Mouse (Mus musculus) heart, adult 2 months (tissue): Measurements from ENCODE around the gene Scnn1a. TPM values are rescaled to one million over a fixed set of nuclear protein-coding genes. Genes with fewer than 3 reads are reported as not detected.

Source experiments
- DNase-seq, 2 experiments: peaks; one replicate each; pipeline ENCODE4 v3.0.0; 2021
- H3K27ac ChIP-seq: fragments of 200-600 bp; 2 replicates; pipeline ENCODE4 v1.8.1; 2022
- H3K27me3 ChIP-seq: fragments of 200-500 bp; 2 replicates; pipeline ENCODE4 v1.6.1; 2012; ENCODE audit warnings: mild to moderate bottlenecking, low read length, inconsistent platforms, mixed read lengths; ENCODE audit not compliant: control insufficient read depth, insufficient read depth
- H3K36me3 ChIP-seq: fragments of 200-500 bp; 2 replicates; pipeline ENCODE4 v1.6.1; 2012; ENCODE audit warnings: low read length, inconsistent platforms; ENCODE audit not compliant: control insufficient read depth, insufficient read depth
- H3K4me1 ChIP-seq: fragments of 200-500 bp; 2 replicates; pipeline ENCODE4 v1.6.1; 2011; ENCODE audit warnings: low read length; ENCODE audit not compliant: control insufficient read depth, insufficient read depth
- H3K4me3 ChIP-seq: fragments of 200-600 bp; 2 replicates; pipeline ENCODE4 v1.8.1; 2022
- H3K79me2 ChIP-seq: fragments of 200-500 bp; replicated peaks from 2 replicates; pipeline ENCODE4 v1.6.1; 2012; ENCODE audit warnings: mild to moderate bottlenecking, inconsistent platforms, low read length, moderate library complexity, mixed read lengths; ENCODE audit not compliant: control insufficient read depth, insufficient read depth
- H3K9ac ChIP-seq: fragments of 200-500 bp; 2 replicates; pipeline ENCODE4 v1.6.1; 2012; ENCODE audit warnings: low read depth, mild to moderate bottlenecking, control low read depth, inconsistent platforms, low read length, mixed read lengths
- CTCF ChIP-seq: fragments of 200-600 bp; IDR thresholded peaks from 2 replicates; pipeline ENCODE4 v1.8.1; 2022; ENCODE audit warnings: antibody characterized with exemption, mild to moderate bottlenecking, moderate library complexity
- EP300 ChIP-seq: fragments of 200-500 bp; IDR thresholded peaks from 2 replicates; pipeline ENCODE4 v1.6.1; 2011; ENCODE audit warnings: low read depth, low read length, control low read depth; ENCODE audit not compliant: insufficient read depth
- POLR2A ChIP-seq: fragments of 200-500 bp; IDR thresholded peaks from 2 replicates; pipeline ENCODE4 v1.6.1; 2011; ENCODE audit warnings: mild to moderate bottlenecking, low read depth, low read length, control low read depth; ENCODE audit not compliant: insufficient read depth
- WGBS: fragments of 180-500 bp; shearing (Covaris S2); methylation state at CpG from one replicate; pipeline ENCODE4 v1.1.7; 2018; 5-methylcytosine and 5-hydroxymethylcytosine counted together
- intact Hi-C: fragments of 180-260 bp; cut with DNase I; formaldehyde crosslinking; loops from one replicate; pipeline ENCODE4 v1.15.1; 2025
- polyA plus RNA-seq: library from polyadenylated mRNA; depleted of rRNA; stranded (reverse); fragments of >200 nt; gene quantifications from 2 replicates; pipeline ENCODE4 v1.2.3, GENCODE M21; 2012; rRNA removed
- total RNA-seq, 2 experiments: library from RNA; stranded (reverse); gene quantifications; 2 replicates each; pipeline ENCODE4 v1.2.3; 2021

Scnn1a gene
- total and polyA plus RNA-seq, 3 experiments: 0.37 to 3.1 (median 0.75) TPM

DNA sequence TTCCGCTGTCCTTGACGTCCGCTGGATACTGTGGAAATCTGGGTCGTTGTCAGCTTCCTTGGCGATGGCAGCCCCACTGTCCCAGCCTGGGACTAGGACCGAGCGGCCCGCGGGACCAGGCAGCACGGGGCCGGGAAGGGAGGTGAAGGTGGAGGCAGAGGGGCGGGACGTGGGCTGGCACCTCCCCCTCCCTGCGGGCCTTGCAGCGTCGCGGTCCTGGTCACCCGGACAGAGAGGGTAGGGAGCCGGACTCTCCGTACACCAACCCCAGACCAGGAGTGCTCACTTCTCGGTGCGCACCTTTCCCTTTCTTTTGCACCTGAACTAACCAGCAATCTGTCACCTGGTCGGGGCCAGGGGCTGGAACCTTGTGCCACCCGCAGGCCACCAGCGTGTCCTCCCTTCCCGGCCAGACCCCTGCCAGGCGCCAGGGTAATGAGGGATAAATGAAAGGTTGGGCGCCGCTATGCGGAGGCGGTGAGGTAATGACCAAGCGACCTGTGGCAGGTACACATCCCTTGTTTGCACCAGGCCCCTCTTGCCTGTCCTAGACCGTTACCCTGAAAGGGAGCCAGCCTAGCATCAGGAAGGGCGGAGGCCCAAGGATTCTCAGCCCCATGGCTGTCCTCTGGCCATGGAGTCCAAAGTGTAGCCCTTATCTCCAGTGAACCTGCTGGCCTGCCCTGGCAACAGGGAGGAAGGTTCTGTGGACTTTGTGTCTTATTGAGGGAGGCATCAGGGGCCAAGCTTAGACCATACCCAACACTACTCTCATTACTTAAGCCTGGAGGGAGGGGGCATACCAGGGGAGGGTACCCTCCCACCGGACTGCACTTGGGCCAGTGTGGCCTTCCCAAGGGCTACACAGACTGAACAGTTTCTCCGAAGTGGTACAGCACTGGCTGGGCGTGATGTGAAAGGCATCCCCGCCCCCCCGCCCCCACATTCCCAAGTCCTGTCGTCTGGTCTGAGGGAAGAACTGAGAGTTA lies 60.2 kb downstream of the Scnn1a start, which contains the start of gene Plekhg6:
TSS of gene Plekhg6 (minus strand) at position 422 of the 989 bp plus-strand sequence.
- DNase-seq: no peak
- intact Hi-C loops: no loop called here
- no peak for TF ChIP-seq CTCF
- no peak for TF ChIP-seq EP300
- TF ChIP-seq POLR2A: no peak
- H3K27ac ChIP-seq: no peak within 1 kb of the TSS
- peaks cover 11% of the 10 kb centered on the region for H3K27me3 ChIP-seq
- H3K9ac ChIP-seq: peak within 1 kb of the TSS; percentile 26; the same call in 1 of the 2 replicates
- WGBS: 10% methylated on average over 40 of the region's 40 CpGs
- peak within 1 kb of the TSS; percentile 15; the same call in 1 of the 2 replicates for H3K4me3 ChIP-seq
- H3K36me3 ChIP-seq: no peaks in the 10 kb centered on the region
- peaks cover 5% of the 10 kb centered on the region for H3K4me1 ChIP-seq
- H3K79me2 ChIP-seq: no peaks in the 10 kb centered on the region

DNA sequence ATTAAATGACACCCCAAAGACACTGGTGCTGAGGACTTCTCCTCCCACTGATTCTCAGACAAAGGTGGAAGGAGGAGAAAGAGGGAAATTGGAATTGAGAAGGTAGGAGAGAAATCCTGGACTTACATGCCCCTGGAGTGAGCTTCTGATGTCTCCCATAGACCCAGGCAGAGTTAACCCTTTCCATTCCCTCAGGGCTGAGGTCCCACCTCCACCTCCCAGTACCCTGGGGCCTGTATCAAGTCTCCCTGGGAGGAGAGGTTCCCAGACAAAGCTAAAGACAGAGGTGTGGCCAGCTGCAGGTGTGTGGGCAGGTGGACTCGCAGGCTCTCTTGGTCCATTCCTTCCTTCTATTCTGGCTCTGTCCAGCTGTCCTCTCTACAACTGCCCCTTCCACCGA lies 61.6 kb downstream of the Scnn1a start:
- H3K9ac ChIP-seq: no peak overlapping the region
- DNase-seq: no peak
- no peak overlapping the region for H3K4me3 ChIP-seq
- peaks cover 11% of the 10 kb centered on the region for H3K27me3 ChIP-seq
- no peak for TF ChIP-seq POLR2A
- TF ChIP-seq EP300: no peak
- no peak for TF ChIP-seq CTCF
- no peaks in the 10 kb centered on the region for H3K79me2 ChIP-seq
- H3K27ac ChIP-seq: no peak overlapping the region
- peaks cover 5% of the 10 kb centered on the region for H3K4me1 ChIP-seq
- no peaks in the 10 kb centered on the region for H3K36me3 ChIP-seq
- intact Hi-C loops: no loop called here
- 65% methylated on average over 2 of the region's 2 CpGs for WGBS

DNA sequence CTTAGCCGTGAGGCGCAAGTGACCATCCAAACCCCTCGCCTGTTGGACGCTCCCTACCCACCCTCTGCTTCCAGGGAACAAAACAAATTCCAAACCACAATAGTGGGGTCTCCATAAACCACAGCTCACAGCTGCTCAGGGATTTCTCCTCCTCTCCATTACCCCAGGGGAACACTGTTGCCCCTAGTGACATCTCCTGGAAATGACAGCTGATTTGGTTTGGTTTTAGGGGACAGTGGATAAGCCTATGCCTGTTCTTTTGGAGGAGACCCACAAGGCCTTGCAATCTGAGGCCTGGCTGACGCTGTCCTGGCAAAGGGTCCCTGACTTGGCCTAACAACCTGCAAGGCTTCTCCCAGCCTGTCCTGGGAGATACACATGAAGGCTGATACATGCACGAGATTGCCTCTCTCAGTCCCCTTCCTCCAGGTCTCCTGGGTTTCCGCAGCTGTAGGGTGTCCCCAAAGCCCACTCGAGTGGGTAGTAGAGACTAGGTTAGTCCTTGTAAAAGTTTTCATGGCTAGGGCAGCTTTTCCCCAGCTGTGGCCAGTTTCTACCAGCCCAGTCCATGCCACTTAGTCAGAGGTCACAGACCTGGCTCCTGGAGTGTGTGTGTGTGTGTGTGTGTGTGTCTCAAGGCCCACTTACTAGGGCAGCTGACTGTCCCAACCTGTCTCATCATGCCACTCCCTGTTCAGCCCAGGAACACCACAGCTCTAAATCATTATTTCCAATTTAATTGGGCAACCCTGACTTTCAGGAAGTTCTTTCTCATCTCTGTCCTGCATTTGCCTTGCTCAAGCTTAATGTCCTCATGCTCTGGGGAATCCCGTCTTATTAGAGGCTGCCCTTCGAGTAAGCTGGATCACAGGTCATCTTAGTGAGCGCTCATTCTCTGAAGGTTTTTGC lies 64.9 kb downstream of the Scnn1a start:
- WGBS: 69% methylated on average over 11 of the region's 11 CpGs
- Histone ChIP-seq H3K79me2 (no peaks in the 10 kb centered on the region), H3K27me3 (peaks cover 3% of the 10 kb centered on the region), H3K36me3 (no peaks in the 10 kb centered on the region), H3K4me1 (no peaks in the 10 kb centered on the region), H3K9ac (no peak overlapping the region), H3K4me3 (no peak overlapping the region), H3K27ac (no peak overlapping the region)
- intact Hi-C loops: no loop called here
- DNase-seq: no peak
- TF ChIP-seq CTCF: peak; percentile 75
- no peak for TF ChIP-seq EP300

DNA sequence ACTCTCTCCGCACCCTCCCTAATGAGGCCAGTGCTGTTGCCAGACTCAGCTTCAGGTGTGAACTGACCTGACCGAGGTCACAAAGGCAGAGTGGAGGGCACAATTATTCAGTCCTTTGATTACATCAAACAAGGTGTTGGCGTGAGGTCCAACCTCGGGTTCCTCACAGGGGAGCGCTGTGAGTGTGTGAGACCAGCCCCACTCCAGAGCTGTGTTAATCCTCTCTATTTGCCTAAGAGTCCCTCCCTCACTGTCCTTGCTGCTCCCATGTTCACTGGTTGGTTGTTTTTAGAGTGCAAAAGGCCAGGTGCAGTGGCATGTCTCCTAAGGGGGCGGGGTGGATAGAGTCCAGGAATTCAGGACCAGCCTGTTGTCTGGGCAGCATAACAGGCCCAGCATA lies 65.6 kb downstream of the Scnn1a start:
- no peak for TF ChIP-seq CTCF
- TF ChIP-seq POLR2A: no peak
- no peak for TF ChIP-seq EP300
- H3K4me3 ChIP-seq: no peak overlapping the region
- H3K36me3 ChIP-seq: no peaks in the 10 kb centered on the region
- no peaks in the 10 kb centered on the region for H3K4me1 ChIP-seq
- no peak overlapping the region for H3K9ac ChIP-seq
- no peak overlapping the region for H3K27ac ChIP-seq
- intact Hi-C loops: no loop called here
- 79% methylated on average over 6 of the region's 6 CpGs for WGBS
- no peaks in the 10 kb centered on the region for H3K79me2 ChIP-seq
- no peaks in the 10 kb centered on the region for H3K27me3 ChIP-seq
- no peak for DNase-seq

DNA sequence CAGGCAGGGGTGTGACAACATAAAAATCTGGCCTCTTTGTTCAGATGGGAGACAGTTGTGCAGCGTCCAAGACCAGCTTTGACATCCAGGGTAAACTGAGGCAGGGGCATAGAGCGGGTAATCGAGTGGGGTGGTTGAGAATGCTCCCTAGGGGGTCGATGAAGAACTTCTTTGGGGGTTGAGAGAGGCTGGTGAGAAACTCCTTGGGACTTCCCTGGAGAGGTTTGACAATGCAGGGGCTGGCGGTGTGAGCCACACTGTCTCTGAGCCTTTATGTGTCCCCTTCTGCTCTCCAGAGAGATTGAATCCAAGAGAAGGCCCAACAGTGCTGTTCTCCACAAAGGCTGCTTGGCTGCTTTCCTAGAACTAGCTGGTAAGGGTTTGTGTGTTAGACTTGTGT lies 69.4 kb downstream of the Scnn1a start:
- Histone ChIP-seq H3K4me3 (no peak overlapping the region), H3K9ac (no peak overlapping the region), H3K27ac (no peak overlapping the region), H3K4me1 (no peaks in the 10 kb centered on the region), H3K36me3 (no peaks in the 10 kb centered on the region), H3K79me2 (no peaks in the 10 kb centered on the region), H3K27me3 (no peaks in the 10 kb centered on the region)
- no peak for DNase-seq
- TF ChIP-seq CTCF (no peak), EP300 (no peak), POLR2A (no peak)
- intact Hi-C loops: no loop called here
- 87% methylated on average over 5 of the region's 5 CpGs for WGBS

Other genes with a start within 250 kb of the Scnn1a start
- 100 to 1,000 TPM in 1 of 2 experiments, 10 to 100 TPM in 1; 97.1 to 113 TPM for gene Chd4, start 224.7 kb upstream of the Scnn1a start, total RNA-seq
- gene Chd4, start 224.7 kb upstream of the Scnn1a start, polyA plus RNA-seq: 28.3 and 31.6 TPM in 2 replicates
- gene Nop2, start 188.8 kb upstream of the Scnn1a start, total RNA-seq: 10 to 100 TPM; 18.9 to 20.3 TPM
- 8.3 and 13.6 TPM in 2 replicates for gene Nop2, start 188.8 kb upstream of the Scnn1a start, polyA plus RNA-seq
- 1 to 10 TPM; 5.7 to 7.0 TPM for gene Iffo1, start 175.4 kb upstream of the Scnn1a start, total RNA-seq
- 19.7 and 21.8 TPM in 2 replicates for gene Iffo1, start 175.4 kb upstream of the Scnn1a start, polyA plus RNA-seq
- 1,000 to 10,000 TPM; 4,018 to 4,312 TPM for gene Gapdh, start 154.2 kb upstream of the Scnn1a start, total RNA-seq
- 7,726 and 8,318 TPM in 2 replicates for gene Gapdh, start 154.2 kb upstream of the Scnn1a start, polyA plus RNA-seq
- gene Ncapd2, start 129.0 kb upstream of the Scnn1a start, total RNA-seq: 10 to 100 TPM; 17.6 TPM
- 34.0 and 40.2 TPM in 2 replicates for gene Ncapd2, start 129.0 kb upstream of the Scnn1a start, polyA plus RNA-seq
- gene Mrpl51, start 128.9 kb upstream of the Scnn1a start, total RNA-seq: 100 to 1,000 TPM; 303 to 343 TPM
- gene Mrpl51, start 128.9 kb upstream of the Scnn1a start, polyA plus RNA-seq: 166 and 170 TPM in 2 replicates
- 1 to 10 TPM; 4.9 to 5.3 TPM for gene Vamp1, start 105.1 kb upstream of the Scnn1a start, total RNA-seq
- 14.1 and 20.4 TPM in 2 replicates for gene Vamp1, start 105.1 kb upstream of the Scnn1a start, polyA plus RNA-seq
- gene Tapbpl, start 88.8 kb upstream of the Scnn1a start, total RNA-seq: 1 to 10 TPM; 4.1 to 6.6 TPM
- gene Tapbpl, start 88.8 kb upstream of the Scnn1a start, polyA plus RNA-seq: 7.4 and 7.6 TPM in 2 replicates
- gene Cd27, start 83.6 kb upstream of the Scnn1a start, total RNA-seq: under 1 TPM; 0.41 to 0.42 TPM
- 0.67 and 2.2 TPM in 2 replicates for gene Cd27, start 83.6 kb upstream of the Scnn1a start, polyA plus RNA-seq
- not detected for gene Tuba3a, start 34.6 kb upstream of the Scnn1a start, total RNA-seq
- gene Tuba3a, start 34.6 kb upstream of the Scnn1a start, polyA plus RNA-seq: 0.82 and 0.92 TPM in 2 replicates
- gene Ltbr, start 6.8 kb upstream of the Scnn1a start, total RNA-seq: 10 to 100 TPM; 28.2 to 28.8 TPM
- 34.8 and 36.5 TPM in 2 replicates for gene Ltbr, start 6.8 kb upstream of the Scnn1a start, polyA plus RNA-seq
- gene Tnfrsf1a, start 28.7 kb downstream of the Scnn1a start, total RNA-seq: 10 to 100 TPM; 50.8 to 62.8 TPM
- 57.1 and 59.7 TPM in 2 replicates for gene Tnfrsf1a, start 28.7 kb downstream of the Scnn1a start, polyA plus RNA-seq
- under 1 TPM in 1 of 2 experiments, not detected in 1; 0.08 TPM for gene Plekhg6, start 60.1 kb downstream of the Scnn1a start, total RNA-seq
- gene Plekhg6, start 60.1 kb downstream of the Scnn1a start, polyA plus RNA-seq: 0.06 and 0.14 TPM in 2 replicates
- gene Cd9, start 174.1 kb downstream of the Scnn1a start, total RNA-seq: 10 to 100 TPM; 51.6 to 67.2 TPM
- gene Cd9, start 174.1 kb downstream of the Scnn1a start, polyA plus RNA-seq: 97.7 and 108 TPM in 2 replicates
- 10 to 100 TPM; 95.9 to 99.8 TPM for gene Vwf, start 226.1 kb downstream of the Scnn1a start, total RNA-seq
- gene Vwf, start 226.1 kb downstream of the Scnn1a start, polyA plus RNA-seq: 95.8 and 116 TPM in 2 replicates